Mouse (Mus musculus) CD4-positive, CD25-positive, alpha-beta regulatory T cell, adult 4 months (primary cell): ENCODE measurements around the gene Gm26620. TPM values are rescaled to one million over a fixed set of nuclear protein-coding genes. Genes with fewer than 3 reads are reported as not detected.

Source experiments
- ATAC-seq: one replicate; pipeline ENCODE4 v1.8.0; 2017
- polyA plus RNA-seq, 2 experiments: library from polyadenylated mRNA; unstranded; fragments of 100-300 nt; shearing (Covaris generic); gene quantifications; one replicate each; pipeline ENCODE4 v1.2.1; 2017

Gm26620 gene
- polyA plus RNA-seq, 2 experiments from 2014 or later, result not detected

DNA sequence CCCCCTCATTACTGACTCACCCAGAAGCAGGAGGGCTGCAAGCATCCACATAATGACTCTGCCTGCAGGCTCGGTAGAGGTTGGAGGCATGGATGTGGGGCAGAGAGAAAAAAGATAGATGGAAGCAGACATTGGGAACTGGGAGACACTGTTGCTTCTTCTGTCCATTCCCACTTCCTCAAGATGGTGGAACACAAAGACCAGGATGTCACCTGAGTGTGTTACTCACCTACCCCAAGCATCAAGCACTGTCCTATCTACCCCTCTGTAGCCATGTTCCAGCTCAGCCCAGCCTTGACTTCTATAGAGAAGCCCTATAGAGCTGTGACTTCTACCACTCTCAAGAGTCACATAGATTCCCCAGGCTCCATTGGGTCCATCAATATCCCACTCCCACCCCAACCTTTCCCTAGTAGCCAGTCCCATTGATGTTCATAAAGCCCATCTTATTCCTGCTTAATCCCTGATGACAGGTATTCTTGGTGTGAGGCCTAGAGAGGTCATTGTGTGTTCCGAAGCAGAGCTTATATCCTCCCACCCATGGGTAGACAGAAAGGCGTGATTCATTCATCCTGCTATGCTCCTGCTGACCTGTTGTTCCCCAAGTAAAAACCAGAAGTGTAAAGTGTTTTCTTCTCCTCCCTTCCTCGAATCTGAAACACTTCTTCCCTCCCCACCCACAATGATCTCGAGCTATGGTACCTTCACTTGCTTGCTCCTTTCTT lies 28.2 kb downstream of the Gm26620 start, which contains the start of gene Fcrlb:
Gene Fcrlb, minus strand, starts transcription at position 51 of the 725 bp plus-strand sequence.
- ATAC-seq, result no peak

DNA sequence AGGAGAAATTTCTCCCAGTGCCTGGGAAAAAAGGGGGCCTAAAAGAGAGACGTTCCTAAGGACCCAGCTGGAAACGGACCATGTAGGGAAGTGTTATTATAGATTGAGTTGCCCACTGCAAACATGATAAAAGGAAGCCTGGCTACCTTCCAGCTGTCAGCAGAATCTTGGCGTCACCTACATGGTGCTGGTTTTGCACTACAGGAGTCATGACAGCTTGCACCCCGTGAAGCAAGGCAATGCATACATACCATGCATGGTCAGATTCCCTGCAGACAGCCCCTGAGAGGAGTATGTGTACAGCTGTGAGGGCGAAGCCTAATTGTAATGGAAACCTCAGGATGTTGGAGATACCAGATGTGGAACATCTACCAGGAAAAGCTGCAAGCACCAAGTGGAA lies 30.8 kb downstream of the Gm26620 start:
- ATAC-seq, result no peak

DNA sequence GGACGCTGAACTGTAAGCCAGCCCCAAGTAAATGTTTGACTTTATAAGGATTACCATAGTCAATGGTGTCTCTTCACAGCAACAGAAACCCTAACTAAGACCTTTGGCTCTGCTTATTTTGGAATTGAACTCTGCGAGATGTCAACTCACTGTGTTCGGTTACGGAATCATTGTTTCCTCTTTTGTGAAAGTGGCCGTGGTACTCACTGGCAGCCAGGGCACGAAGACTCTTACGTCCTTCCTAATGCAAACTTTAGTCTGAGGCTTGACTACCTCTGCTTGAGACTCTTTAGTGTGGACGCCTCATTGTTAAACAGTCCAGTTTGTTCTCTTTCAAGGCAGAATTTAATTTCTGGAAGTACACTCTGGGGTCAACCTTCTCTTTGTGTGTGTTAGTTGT lies 34.4 kb downstream of the Gm26620 start:
- no peak for ATAC-seq

DNA sequence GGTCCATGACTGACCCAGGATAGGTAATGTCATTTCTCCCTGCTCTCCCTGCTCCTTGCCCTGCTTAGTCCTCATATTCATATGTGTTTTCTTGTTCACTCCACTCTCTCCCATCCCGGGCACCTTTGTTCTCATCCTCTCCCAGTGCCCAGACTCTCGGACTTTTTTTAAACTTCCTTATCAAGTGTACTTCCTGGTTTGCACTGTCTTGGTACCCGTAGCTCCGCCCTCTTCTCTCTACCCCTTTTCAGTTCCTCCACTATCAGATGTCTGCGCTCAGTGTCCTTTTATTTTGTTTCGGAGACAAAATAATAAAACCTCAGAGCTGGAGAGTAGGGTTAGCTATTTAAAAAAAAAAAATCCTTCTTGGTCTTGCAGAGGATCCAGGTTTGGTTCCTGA lies 39.6 kb downstream of the Gm26620 start:
- no peak for ATAC-seq

DNA sequence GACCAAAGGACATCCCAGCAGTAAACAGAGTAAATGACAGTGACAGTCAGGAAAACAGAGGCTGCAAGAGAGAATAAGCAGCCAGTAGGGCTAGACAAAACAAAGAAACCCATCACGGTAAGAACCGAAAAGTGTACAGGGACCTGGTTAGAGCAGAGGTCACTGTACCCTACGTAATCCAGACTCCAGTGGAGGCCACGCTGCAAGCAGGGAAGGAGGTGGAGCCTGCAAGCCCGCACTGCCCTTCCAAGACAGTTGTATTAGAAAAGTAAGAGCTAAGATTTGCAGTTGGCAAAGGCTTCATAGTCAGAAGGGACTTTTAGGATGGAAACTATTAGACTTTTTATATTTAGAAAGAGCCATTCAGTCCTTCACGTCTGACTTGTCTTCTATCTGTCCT lies 42.1 kb downstream of the Gm26620 start:
- no peak for ATAC-seq

DNA sequence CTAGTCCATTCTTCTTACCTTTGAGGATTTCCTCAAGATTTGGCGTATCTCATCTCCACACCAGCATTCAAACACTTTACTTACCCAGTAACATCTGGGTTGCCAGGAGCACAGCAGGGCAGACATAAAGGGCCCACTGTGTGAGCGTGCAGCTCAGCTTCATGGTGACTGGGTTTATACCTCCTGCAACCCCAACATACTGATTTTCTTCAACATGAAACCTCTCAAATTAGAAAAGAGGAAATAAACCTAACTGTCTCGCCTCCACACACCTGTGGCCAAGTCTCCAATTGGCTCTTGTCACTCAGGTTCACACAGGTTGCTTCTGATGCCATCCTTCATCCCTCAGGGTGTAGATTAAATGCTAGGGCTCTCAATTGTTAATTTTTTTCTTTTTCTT lies 42.5 kb downstream of the Gm26620 start, which contains the start of gene Fcrla:
Gene Fcrla, minus strand, starts transcription at position 206 of the 400 bp plus-strand sequence.
- ATAC-seq, result no peak

DNA sequence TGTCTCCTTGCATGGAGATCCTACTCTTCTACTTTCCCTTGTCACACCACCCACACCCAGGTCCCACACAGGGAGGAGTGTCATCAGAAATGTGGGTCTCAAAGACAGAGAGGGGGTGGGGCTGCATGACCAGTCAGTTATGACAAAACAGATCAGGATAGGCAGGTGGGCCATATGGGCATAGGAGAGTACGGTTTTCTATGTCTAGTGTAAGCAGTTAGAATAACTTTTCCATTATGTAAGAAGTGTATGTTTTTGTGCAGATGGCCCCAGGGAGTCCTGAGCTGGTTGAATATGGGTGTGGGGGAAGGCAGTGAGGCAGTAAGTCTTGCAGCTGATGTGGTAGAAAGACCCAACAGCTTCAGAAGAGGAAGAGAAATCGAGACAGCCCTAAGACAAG lies 43.6 kb downstream of the Gm26620 start:
- no peak for ATAC-seq

DNA sequence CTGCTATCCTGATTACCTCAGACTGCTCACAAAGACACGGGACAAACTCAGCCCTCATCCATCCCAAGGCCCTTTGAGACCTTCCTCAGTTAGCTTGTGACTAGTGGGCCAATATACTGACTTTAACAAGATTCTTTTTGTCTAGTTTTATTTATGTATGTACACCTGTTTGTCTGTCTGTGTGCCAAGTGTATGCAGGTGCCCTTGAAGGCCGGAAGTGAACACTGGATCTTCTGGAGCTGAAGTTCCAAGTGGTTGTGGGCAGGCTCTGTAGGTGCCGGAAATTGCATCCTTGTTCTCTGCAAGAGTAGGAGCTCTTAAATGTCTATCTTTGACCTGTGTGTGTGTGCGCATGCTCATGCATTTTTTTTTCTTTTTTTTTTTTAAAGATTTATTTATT lies 44.4 kb downstream of the Gm26620 start:
- ATAC-seq, result no peak

DNA sequence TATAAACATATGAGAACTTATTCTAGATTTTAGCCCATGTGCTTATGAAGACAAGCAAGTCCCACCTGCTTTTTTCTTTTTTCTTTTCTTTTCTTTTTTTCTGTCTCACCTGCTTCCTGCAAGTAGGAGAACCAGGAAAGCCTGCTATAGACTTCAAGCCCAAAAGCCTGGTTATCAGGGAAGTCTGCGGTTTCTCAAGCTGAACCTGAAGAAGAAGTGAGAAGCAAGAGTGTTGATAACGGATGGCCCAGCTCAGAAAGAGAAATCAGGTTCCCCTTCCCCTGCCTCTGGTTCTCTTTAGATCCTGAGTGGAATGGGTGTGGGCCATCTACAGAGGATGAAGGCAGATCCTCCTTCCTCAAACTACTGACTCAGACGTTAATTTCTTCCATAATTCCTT lies 47.2 kb downstream of the Gm26620 start:
- ATAC-seq, result no peak

DNA sequence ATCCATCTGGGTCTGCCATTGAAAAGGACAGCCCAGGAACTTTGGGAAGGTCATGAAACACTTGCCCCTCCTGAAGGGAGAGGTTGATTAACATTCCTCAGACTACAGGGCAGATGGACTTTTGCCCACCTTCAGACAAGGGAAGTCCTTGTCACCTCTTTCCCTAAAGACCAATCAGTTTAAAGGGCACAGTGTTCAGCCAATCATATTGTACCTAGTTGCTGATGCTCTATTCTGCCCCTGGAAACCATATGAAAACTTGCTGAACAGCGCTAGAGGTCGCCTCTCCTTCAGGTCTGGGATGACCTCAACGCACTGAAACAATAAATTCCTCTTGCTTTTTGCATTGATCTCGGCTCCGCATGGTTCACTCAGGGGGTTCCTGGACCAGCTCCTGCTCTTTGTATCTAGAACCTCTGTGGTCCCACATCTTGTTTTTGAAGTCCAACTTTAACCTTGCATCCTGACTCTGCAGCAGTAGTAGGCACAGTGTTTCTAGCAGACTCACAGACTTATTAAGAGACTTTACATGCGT lies 48.6 kb downstream of the Gm26620 start:
- no peak for ATAC-seq

DNA sequence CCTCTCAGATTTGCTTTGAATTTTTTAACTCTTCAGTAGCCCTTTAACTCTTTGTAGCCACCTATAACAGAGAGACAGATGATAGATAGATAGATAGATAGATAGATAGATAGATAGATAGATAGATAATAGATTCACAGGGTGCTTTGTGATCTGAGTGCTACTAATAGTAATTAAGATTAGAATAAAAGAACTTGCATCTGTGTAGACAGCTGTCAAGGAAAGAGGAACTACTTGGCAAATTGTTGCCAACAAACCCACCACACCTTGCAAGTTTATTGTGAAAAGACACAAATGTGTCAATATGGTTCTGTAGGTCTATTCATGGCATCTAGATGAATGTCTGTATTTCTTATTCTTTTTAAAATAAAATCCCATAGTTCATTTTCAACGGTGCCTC lies 49.1 kb downstream of the Gm26620 start:
- ATAC-seq, result no peak

DNA sequence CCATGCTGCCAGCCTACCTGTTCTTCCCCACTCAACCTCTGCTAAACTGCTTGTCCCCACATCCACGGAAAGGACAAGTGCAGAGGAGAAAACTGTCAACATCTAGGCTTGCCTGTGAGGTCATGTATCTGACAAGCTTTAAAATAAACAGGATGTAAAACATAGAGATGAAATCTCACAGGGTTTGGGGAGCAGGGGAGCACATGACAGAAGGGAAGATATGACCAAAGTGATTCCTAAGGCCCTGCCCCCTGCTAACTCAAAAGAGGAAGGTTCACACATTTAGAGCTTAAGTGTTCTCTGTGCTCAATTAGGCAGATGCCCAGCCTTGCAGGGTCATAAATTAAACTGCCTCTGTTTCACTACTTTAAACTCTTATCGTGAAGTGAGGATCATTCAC lies 49.5 kb downstream of the Gm26620 start:
- no peak for ATAC-seq

Other genes with a start within 250 kb of the Gm26620 start
- not detected for gene Olfml2b, start 240.5 kb upstream of the Gm26620 start, polyA plus RNA-seq
- gene Atf6, start 17.3 kb upstream of the Gm26620 start, polyA plus RNA-seq, result 1 to 10 TPM; 5.8 to 8.8 TPM
- gene Dusp12, start 475 bp downstream of the Gm26620 start, polyA plus RNA-seq, result 10 to 100 TPM; 14.8 to 16.1 TPM
- not detected for gene Fcrlb, start 27.9 kb downstream of the Gm26620 start, polyA plus RNA-seq
- 1 to 10 TPM in 1 of 2 experiments, under 1 TPM in 1; 0.52 to 3.9 TPM for gene Fcrla, start 42.5 kb downstream of the Gm26620 start, polyA plus RNA-seq
- gene Fcgr2b, start 91.5 kb downstream of the Gm26620 start, polyA plus RNA-seq, result 1 to 10 TPM in 1 of 2 experiments, not detected in 1; 1.1 TPM
- gene Fcgr4, start 133.9 kb downstream of the Gm26620 start, polyA plus RNA-seq, result under 1 TPM in 1 of 2 experiments, not detected in 1; 0.26 TPM
- gene Fcgr3, start 179.9 kb downstream of the Gm26620 start, polyA plus RNA-seq, result not detected
- gene Cfap126, start 228.9 kb downstream of the Gm26620 start, polyA plus RNA-seq, result 1 to 10 TPM; 4.8 to 5.5 TPM